Mouse (Mus musculus): ENCODE measurements around the gene Lmo1. TPM values are rescaled to one million over a fixed set of nuclear protein-coding genes. Genes with fewer than 3 reads are reported as not detected.

Gene Lmo1
- total and polyA plus RNA-seq, 2 experiments from 2014 or later: 59.4 to 86.5 TPM

- H3K27me3 ChIP-seq (ENCODE audit: insufficient read depth, low read length): peaks cover 15% of the 10 kb centered on the region; the same call in 1 of the 2 replicates
- H3K9ac ChIP-seq: no peak overlapping the region
- H3K9me3 ChIP-seq (ENCODE audit: low read length): no peaks in the 10 kb centered on the region
- H3K4me1 ChIP-seq (ENCODE audit: insufficient read depth): peaks cover 15% of the 10 kb centered on the region
- no peak overlapping the region for H3K27ac ChIP-seq (ENCODE audit: low read depth, low read length)
- no peak overlapping the region for H3K4me2 ChIP-seq (ENCODE audit: low read depth)
- no peak for TF ChIP-seq CTCF (IDR thresholded peaks at IDR 0.05; ENCODE audit: low read depth)
- WGBS: 42% methylated on average over 6 of the region's 6 CpGs
- no peak overlapping the region for H3K4me3 ChIP-seq (ENCODE audit: low read depth, low read length)
- DNase-seq (no peak), ATAC-seq (no peak)
- no peaks in the 10 kb centered on the region for H3K36me3 ChIP-seq (ENCODE audit: insufficient read depth)
These were observed 21.0 kb upstream of the Lmo1 start for GRCm38 (mm10) chr7:109195982-109196381.

- 93% methylated on average over 1 of the region's 1 CpGs for WGBS
- no peak for DNase-seq
- no peak for TF ChIP-seq CTCF (IDR thresholded peaks at IDR 0.05; ENCODE audit: low read depth)
- Histone ChIP-seq H3K36me3 (ENCODE audit: insufficient read depth) (no peaks in the 10 kb centered on the region), H3K4me2 (ENCODE audit: low read depth) (no peak overlapping the region), H3K9me3 (ENCODE audit: low read length) (no peaks in the 10 kb centered on the region), H3K27ac (ENCODE audit: low read depth, low read length) (no peak overlapping the region), H3K4me3 (ENCODE audit: low read depth, low read length) (no peak overlapping the region), H3K27me3 (ENCODE audit: insufficient read depth, low read length) (peaks cover 7% of the 10 kb centered on the region; the same call in 1 of the 2 replicates), H3K9ac (no peak overlapping the region), H3K4me1 (ENCODE audit: insufficient read depth) (peaks cover 15% of the 10 kb centered on the region)
- no peak for ATAC-seq
These were observed 19.8 kb upstream of the Lmo1 start for GRCm38 (mm10) chr7:109194850-109195249.

- peaks cover 10% of the 10 kb centered on the region; the same call in 1 of the 2 replicates for H3K4me1 ChIP-seq (ENCODE audit: insufficient read depth)
- no peak for DNase-seq
These were observed 12.4 kb upstream of the Lmo1 start for GRCm38 (mm10) chr7:109187244-109188035.

GRCm38 (mm10) chr7:109185975-109186374 is 11.0 kb upstream of the Lmo1 start:
- Histone ChIP-seq H3K27me3 (ENCODE audit: insufficient read depth, low read length) (peaks cover 32% of the 10 kb centered on the region), H3K27ac (ENCODE audit: low read depth, low read length) (no peak overlapping the region), H3K36me3 (ENCODE audit: insufficient read depth) (no peaks in the 10 kb centered on the region), H3K4me1 (ENCODE audit: insufficient read depth) (no peaks in the 10 kb centered on the region), H3K4me2 (ENCODE audit: low read depth) (no peak overlapping the region), H3K4me3 (ENCODE audit: low read depth, low read length) (no peak overlapping the region), H3K9ac (no peak overlapping the region), H3K9me3 (ENCODE audit: low read length) (no peaks in the 10 kb centered on the region)
- DNase-seq (no peak), ATAC-seq (no peak)
- 83% methylated on average over 2 of the region's 2 CpGs for WGBS
- TF ChIP-seq CTCF (IDR thresholded peaks at IDR 0.05; ENCODE audit: low read depth): no peak

More at GRCm38 (mm10) chr7:109187244-109188035, 12.4 kb upstream of the Lmo1 start:
- Histone ChIP-seq H3K4me3 (ENCODE audit: low read depth, low read length) (no peak overlapping the region), H3K27me3 (ENCODE audit: insufficient read depth, low read length) (peaks cover 32% of the 10 kb centered on the region), H3K36me3 (ENCODE audit: insufficient read depth) (no peaks in the 10 kb centered on the region), H3K27ac (ENCODE audit: low read depth, low read length) (no peak overlapping the region), H3K9me3 (ENCODE audit: low read length) (no peaks in the 10 kb centered on the region), H3K4me2 (ENCODE audit: low read depth) (no peak overlapping the region), H3K9ac (no peak overlapping the region)
- ATAC-seq: no peak
- WGBS: 69% methylated on average over 6 of the region's 6 CpGs
- TF ChIP-seq CTCF (IDR thresholded peaks at IDR 0.05; ENCODE audit: low read depth): no peak

GRCm38 (mm10) chr7:109185564-109185963 is 10.6 kb upstream of the Lmo1 start:
- Histone ChIP-seq H3K9me3 (ENCODE audit: low read length) (no peaks in the 10 kb centered on the region), H3K4me3 (ENCODE audit: low read depth, low read length) (no peak overlapping the region), H3K27me3 (ENCODE audit: insufficient read depth, low read length) (peaks cover 32% of the 10 kb centered on the region), H3K4me1 (ENCODE audit: insufficient read depth) (no peaks in the 10 kb centered on the region), H3K9ac (no peak overlapping the region), H3K4me2 (ENCODE audit: low read depth) (no peak overlapping the region), H3K27ac (ENCODE audit: low read depth, low read length) (no peak overlapping the region), H3K36me3 (ENCODE audit: insufficient read depth) (no peaks in the 10 kb centered on the region)
- WGBS: 38% methylated on average over 5 of the region's 5 CpGs
- no peak for TF ChIP-seq CTCF (IDR thresholded peaks at IDR 0.05; ENCODE audit: low read depth)
- DNase-seq (no peak), ATAC-seq (no peak)

GRCm38 (mm10) chr7:109176688-109177087 is 1.7 kb upstream of the Lmo1 start:
- H3K27me3 ChIP-seq (ENCODE audit: insufficient read depth, low read length): no peaks in the 10 kb centered on the region
- no peak overlapping the region for H3K4me2 ChIP-seq (ENCODE audit: low read depth)
- peaks cover 6% of the 10 kb centered on the region for H3K4me1 ChIP-seq (ENCODE audit: insufficient read depth)
- peak; percentile 38 for DNase-seq
- TF ChIP-seq CTCF (IDR thresholded peaks at IDR 0.05; ENCODE audit: low read depth): no peak
- no peak overlapping the region for H3K9ac ChIP-seq
- WGBS: 8% methylated on average over 3 of the region's 3 CpGs
- no peak overlapping the region for H3K4me3 ChIP-seq (ENCODE audit: low read depth, low read length)
- no peak overlapping the region for H3K27ac ChIP-seq (ENCODE audit: low read depth, low read length)
- H3K9me3 ChIP-seq (ENCODE audit: low read length): no peaks in the 10 kb centered on the region
- peak; percentile 36; the same call in 1 of the 2 replicates for ATAC-seq
- no peaks in the 10 kb centered on the region for H3K36me3 ChIP-seq (ENCODE audit: insufficient read depth)
